Comparison of ENCODE assay signal across 20 mouse cellular contexts in genomic region chr5:23535692-23536091, GRCm38 (mm10).
DNase-seq lines count a peak whose midpoint lies in the region; ATAC-seq and TF ChIP-seq lines count a peak whose summit lies in the region.
"Had no signal": no experiment of that assay in that cellular context is flagged by ENCODE, and none has a peak within 500 bp of the region (broad histone marks: within the 10 kb centered on the region; RNA-seq: fewer than 3 reads in every experiment).

No protein-coding gene starts in this region.

- H3K9me3 ChIP-seq in forebrain, embryonic 14.5 days (replicated peaks; ENCODE audit: control insufficient read depth, low read length): no peaks in the 10 kb centered on the region
- H3K9me3 ChIP-seq: embryonic facial prominence, embryonic 15.5 days; heart, embryonic 12.5 days; hindbrain, embryonic 10.5 days; intestine, embryonic 15.5 days had no signal

- H3K4me2 ChIP-seq in forebrain, embryonic 14.5 days (ENCODE audit: low read length): no peak overlapping the region
- H3K4me2 ChIP-seq: embryonic facial prominence, embryonic 15.5 days; heart, embryonic 12.5 days; intestine, embryonic 15.5 days had no signal

- no peak for TF ChIP-seq POLR2A in brain, embryonic 14.5 days (IDR thresholded peaks at IDR 0.05; ENCODE audit: borderline replicate concordance, extremely low read depth, insufficient read depth, insufficient read length, poor library complexity, severe bottlenecking)

- 60% methylated on average over 7 of the region's 7 CpGs for WGBS in forebrain, embryonic 14.5 days

- peaks cover 32% of the 10 kb centered on the region for H3K36me3 ChIP-seq in forebrain, embryonic 14.5 days (ENCODE audit: control insufficient read depth, insufficient read depth, low read length)

- H3K9ac ChIP-seq in forebrain, embryonic 14.5 days (ENCODE audit: low read length): no peak overlapping the region
- H3K9ac ChIP-seq: embryonic facial prominence, embryonic 15.5 days; heart, embryonic 12.5 days; intestine, embryonic 15.5 days had no signal

- peak overlapping the region; percentile 29; the same call in 1 of the 2 replicates for H3K27ac ChIP-seq in left cerebral cortex, adult 2 months
- H3K27ac ChIP-seq in forebrain, embryonic 14.5 days (ENCODE audit: low read depth, low read length): peak overlapping the region; percentile 63; the same call in 1 of the 2 replicates
- H3K27ac ChIP-seq: embryonic facial prominence, embryonic 15.5 days; hindbrain, embryonic 10.5 days; intestine, embryonic 15.5 days had no signal

- intact Hi-C loops in left cerebral cortex, adult 2 months (cut with DNase I): no loop called here

- no peak overlapping the region for H3K4me3 ChIP-seq in left cerebral cortex, adult 2 months
- H3K4me3 ChIP-seq in forebrain, embryonic 14.5 days (ENCODE audit: low read depth, low read length): no peak overlapping the region
- H3K4me3 ChIP-seq: embryonic facial prominence, embryonic 15.5 days; erythroblast, embryonic 14.5 days; heart, embryonic 12.5 days; hindbrain, embryonic 10.5 days; intestine, embryonic 15.5 days had no signal

- H3K4me1 ChIP-seq in forebrain, embryonic 14.5 days (ENCODE audit: control insufficient read depth, insufficient read depth, low read length): peaks cover 2% of the 10 kb centered on the region; the same call in 1 of the 2 replicates
- H3K4me1 ChIP-seq: embryonic facial prominence, embryonic 15.5 days; intestine, embryonic 15.5 days had no signal

- no peak for TF ChIP-seq CTCF in left cerebral cortex, adult 2 months (IDR thresholded peaks at IDR 0.05)
- no peak for TF ChIP-seq CTCF in brain, embryonic 14.5 days (IDR thresholded peaks at IDR 0.05; ENCODE audit: borderline replicate concordance, extremely low read depth, insufficient read depth, insufficient read length)

- peak; percentile 32; the same call in 1 of the 2 replicates for ATAC-seq in forebrain, embryonic 14.5 days
- ATAC-seq in activated CD4-positive, CD25-positive, alpha-beta regulatory T cell, adult 4 months: no peak
- ATAC-seq: intestine, embryonic 15.5 days had no signal

- H3K27me3 ChIP-seq in forebrain, embryonic 14.5 days (replicated peaks; ENCODE audit: control insufficient read depth, insufficient read depth, low read length): no peaks in the 10 kb centered on the region
- H3K27me3 ChIP-seq: embryonic facial prominence, embryonic 15.5 days; heart, embryonic 12.5 days; intestine, embryonic 15.5 days had no signal

- DNase-seq in heart, adult 11 months: peak; percentile 86
- no peak for DNase-seq in heart, adult 18-20 months
- DNase-seq in left cerebral cortex, adult 2 months (ENCODE audit: extremely low spot score in 1 of 2, low spot score in 2 of 2): no peak
- DNase-seq in left cerebral cortex, adult 8-10 months (ENCODE audit: low spot score in 2 of 2): no peak
- DNase-seq in brain, embryonic 14.5 days (ENCODE audit: low read depth): peak; percentile 20
- no peak for DNase-seq in forebrain, embryonic 14.5 days (ENCODE audit: low spot score)
- DNase-seq in kidney, adult 18-20 months: no peak
- DNase-seq: adrenal gland, adult 8-10 months; adrenal gland, postnatal 36 days; cerebellum, adult 11 months; cerebellum, adult 8-10 months; cerebellum, postnatal 14 days; embryo, embryonic 11 days; gastrocnemius, postnatal 10 days had no signal

Comparison
In these comparisons a context has a peak if more than half of its experiments do, and no peak if none do; other contexts are left out.
1. DNase-seq: peak in heart, adult 11 months (single experiment) and brain, embryonic 14.5 days (single experiment); none in heart, adult 18-20 months (0 of 2), left cerebral cortex, adult 2 months (0 of 2), left cerebral cortex, adult 8-10 months (0 of 2), forebrain, embryonic 14.5 days (single experiment) and kidney, adult 18-20 months (single experiment).